Mouse (Mus musculus) hindlimb bud, embryonic 11.5 days (tissue): ENCODE results near the gene Nat8f3.
"Not testable (repeated sequence)": the region's sequence is repeated elsewhere in the genome, so short reads cannot be mapped to it uniquely, and the experiment has no call there.

Experiments used
- DNase-seq: peaks from one replicate; pipeline ENCODE4 v3.0.0-alpha.2; 2012; ENCODE audit warnings: low read depth, low spot score; ENCODE audit errors: extremely low spot score

The Nat8f3 gene

GRCm38 (mm10) chr6:85765532-85765931, at the start of gene Nat8f3:
TSS of gene Nat8f3 (minus strand) at chr6:85765754.
- DNase-seq = not testable (repeated sequence)

GRCm38 (mm10) chr6:85813339-85813738, 47.8 kb upstream of the Nat8f3 start:
- DNase-seq = no peak

DNA sequence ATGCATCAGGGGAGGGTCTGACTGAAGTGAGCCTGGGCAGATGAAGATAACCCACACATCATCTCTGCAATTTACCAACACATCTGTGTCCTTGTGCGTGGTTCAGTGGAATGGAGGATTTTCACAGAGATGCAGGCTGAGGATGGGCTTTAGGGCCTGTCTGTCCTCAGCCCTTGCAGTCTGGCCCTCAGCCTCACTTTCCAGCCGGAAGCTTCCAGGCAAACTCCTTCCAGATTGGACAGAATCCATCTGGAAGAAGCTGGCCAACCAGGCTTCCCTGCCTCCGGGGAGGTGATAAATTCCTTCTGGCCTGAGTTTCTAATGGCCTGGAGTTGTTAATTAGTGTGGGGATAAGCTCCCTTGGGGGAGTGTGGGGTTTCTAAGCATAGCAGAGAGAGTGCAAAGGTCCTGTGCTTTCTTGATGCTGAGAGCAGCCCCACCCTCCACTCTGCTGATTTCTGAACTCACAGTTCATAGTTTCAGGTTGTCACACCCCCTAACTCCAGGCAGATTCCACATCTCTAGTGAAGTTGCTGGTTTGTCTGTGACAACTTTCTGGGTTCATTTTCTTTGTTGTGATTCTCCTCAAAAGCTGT, 45.5 kb upstream of the Nat8f3 start:
- not testable (repeated sequence) for DNase-seq

- DNase-seq = not testable (repeated sequence)
Observed at GRCm38 (mm10) chr6:85810514-85810913, 45.0 kb upstream of the Nat8f3 start.

DNA sequence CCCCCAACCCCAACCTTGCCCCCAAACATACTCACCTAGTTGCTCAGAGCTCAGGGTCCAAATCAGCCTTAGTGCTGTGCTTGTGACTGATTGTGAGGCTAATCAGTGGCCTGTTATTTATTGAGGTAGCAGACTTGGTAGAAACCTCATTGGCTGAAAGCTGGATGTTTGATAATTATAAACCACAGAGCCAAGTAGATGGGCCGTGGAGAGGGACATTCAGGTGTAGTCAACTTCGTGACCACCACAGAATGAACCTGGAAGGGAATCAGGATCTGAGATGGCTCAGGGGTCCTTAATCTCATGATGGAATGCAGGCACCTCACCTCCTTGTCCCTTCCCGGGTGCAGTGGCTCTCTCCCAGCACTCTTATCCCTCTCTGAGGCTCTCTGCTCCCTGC, 44.2 kb upstream of the Nat8f3 start:
- DNase-seq = not testable (repeated sequence)

- DNase-seq = not testable (repeated sequence)
Observed at GRCm38 (mm10) chr6:85803180-85803579, 37.6 kb upstream of the Nat8f3 start.

GRCm38 (mm10) chr6:85763127-85764070, 2.2 kb downstream of the Nat8f3 start:
- not testable (repeated sequence) for DNase-seq

DNA sequence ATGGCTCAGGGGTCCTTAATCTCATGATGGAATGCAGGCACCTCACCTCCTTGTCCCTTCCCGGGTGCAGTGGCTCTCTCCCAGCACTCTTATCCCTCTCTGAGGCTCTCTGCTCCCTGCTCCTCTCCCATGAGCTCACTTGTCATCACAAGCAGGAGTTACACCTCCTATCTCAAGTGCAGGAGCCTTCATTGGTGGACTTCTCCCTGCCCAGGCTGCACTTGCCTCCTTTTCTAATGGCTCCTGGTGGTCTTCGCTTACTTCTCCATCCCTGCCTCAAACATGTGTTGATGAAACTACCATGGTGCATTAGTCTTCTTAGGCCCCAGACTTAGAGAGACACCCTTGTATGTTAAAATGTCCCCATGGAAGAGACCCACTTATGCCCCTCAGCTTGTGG, 2.9 kb downstream of the Nat8f3 start:
- DNase-seq = not testable (repeated sequence)

GRCm38 (mm10) chr6:85755705-85756249, 9.8 kb downstream of the Nat8f3 start:
- DNase-seq = not testable (repeated sequence)

GRCm38 (mm10) chr6:85713105-85713504, 52.4 kb downstream of the Nat8f3 start, which contains the start of gene Nat8f7:
TSS of gene Nat8f7 (minus strand) at chr6:85713205.
- not testable (repeated sequence) for DNase-seq

DNA sequence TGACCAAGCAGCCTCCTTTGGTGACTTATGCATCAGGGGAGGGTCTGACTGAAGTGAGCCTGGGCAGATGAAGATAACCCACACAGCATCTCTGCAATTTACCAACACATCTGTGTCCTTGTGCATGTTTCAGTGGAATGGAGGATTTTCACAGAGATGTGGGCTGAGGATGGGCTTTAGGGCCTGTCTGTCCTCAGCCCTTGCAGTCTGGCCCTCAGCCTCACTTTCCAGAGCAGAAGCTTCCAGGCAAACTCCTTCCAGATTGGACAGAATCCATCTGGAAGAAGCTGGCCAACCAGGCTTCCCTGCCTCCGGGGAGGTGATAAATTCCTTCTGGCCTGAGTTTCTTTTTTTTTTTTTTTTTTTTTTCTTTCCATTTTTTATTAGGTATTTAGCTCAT, 55.9 kb downstream of the Nat8f3 start:
- DNase-seq = not testable (repeated sequence)

DNA sequence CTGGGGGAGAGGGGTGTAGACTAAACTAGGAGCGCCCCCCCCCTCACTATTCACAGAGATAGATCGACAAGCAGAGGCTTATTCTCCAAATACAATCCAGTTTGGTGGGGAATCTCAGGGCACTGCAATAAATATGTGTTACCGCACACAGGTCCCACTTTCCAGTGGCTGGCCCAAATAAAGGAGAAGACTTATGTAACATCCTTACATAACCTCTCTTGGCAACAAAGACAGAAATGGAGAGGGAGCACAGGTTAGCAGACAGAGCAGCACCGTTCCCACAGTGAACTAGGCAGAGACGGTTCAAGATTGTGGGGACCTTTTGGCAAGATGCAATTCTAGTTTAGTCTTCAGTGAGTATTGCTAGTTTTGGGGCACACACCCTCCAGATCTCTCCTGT, 56.3 kb downstream of the Nat8f3 start:
- not testable (repeated sequence) for DNase-seq

- not testable (repeated sequence) for DNase-seq
Observed at GRCm38 (mm10) chr6:85701943-85702342, 63.6 kb downstream of the Nat8f3 start.
